Mouse (Mus musculus): ENCODE measurements around the gene Ddx43.

GRCm38 (mm10) chr9:78457026-78457425, 61.4 kb downstream of the Ddx43 start:
- no peak for TF ChIP-seq CTCF (IDR thresholded peaks at IDR 0.05; ENCODE audit: borderline replicate concordance, control insufficient read depth, extremely low read depth, insufficient read depth, low read length, poor library complexity)
- TF ChIP-seq POLR2A (IDR thresholded peaks at IDR 0.05; ENCODE audit: control insufficient read depth, extremely low read depth, insufficient read depth, low read length, poor library complexity), result no peak
